In genomic region chr6:39206581-39207461, GRCm38 (mm10) we compare ENCODE assay signal across 1 mouse cellular context.
TF ChIP-seq lines count a peak whose summit lies in the region.

TSS of gene Kdm7a (minus strand) at chr6:39206789.

TF ChIP-seq in CH12.LX, 34 proteins besides CTCF, POLR2A, EP300 and RAD21 (continued from another document):
- TF ChIP-seq TCF12 (IDR thresholded peaks at IDR 0.05; ENCODE audit: low read depth, low read length) = 0 out of 2 replicates have a peak, but pooled peaks have one; percentile 37
- peak; percentile 50 for TF ChIP-seq BHLHE40 (IDR thresholded peaks at IDR 0.05; ENCODE audit: low read depth, low read length)
